Mouse (Mus musculus) 416B (cell line): ENCODE measurements around the gene Krtap13-1.
"Not testable (repeated sequence)": the region's sequence is repeated elsewhere in the genome, so short reads cannot be mapped to it uniquely, and the experiment has no call there.

Experiments
- DNase-seq: peaks from one replicate; pipeline ENCODE4 v3.0.0; 2011; ENCODE audit warnings: low read depth

Krtap13-1 gene

DNA sequence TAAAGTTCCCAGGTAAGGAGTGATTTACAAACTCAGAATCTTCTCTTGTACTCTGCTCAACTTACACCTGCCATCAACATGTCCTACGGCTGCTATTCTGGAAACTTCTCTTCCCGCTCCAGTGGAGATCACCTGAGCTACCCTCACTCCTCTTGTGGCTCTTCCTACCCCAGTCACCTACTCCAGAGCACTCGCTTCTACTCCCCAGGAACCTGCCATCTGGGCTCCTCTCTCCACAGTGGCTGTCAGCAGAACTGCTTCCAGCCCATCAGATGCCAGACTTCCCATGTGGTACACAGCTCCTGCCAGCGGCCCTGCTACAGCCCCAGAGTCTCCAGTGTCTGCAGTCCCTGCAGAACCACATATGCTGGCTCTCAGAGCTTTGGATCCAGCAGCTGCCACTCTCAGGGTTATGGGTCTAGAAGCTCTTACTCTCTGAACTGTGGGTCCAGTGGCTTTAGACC, at the start of gene Krtap13-1:
Krtap13-1 (plus strand) TSS at position 51 of the 464 bp plus-strand sequence.
- DNase-seq = no peak

DNA sequence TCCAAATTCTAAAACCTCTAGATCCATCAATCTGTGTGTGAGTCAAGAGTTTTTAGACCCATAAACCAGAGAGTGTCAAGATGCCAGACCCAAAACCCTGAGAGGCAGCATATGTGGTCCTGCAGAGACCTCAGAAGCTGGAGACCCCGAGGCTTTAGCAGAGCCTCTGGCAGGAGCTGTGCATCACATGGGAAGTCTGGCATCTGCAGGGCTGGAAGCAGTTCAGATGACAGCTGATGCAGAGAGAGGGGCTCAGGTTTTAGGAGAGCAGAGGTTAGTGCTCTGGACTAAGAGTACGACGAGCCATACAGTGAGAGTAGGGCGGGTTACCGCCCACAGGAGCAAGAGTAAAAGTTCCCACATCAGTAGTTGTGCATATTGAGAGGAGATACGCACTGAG, 49.6 kb upstream of the Krtap13-1 start:
- DNase-seq = no peak

DNA sequence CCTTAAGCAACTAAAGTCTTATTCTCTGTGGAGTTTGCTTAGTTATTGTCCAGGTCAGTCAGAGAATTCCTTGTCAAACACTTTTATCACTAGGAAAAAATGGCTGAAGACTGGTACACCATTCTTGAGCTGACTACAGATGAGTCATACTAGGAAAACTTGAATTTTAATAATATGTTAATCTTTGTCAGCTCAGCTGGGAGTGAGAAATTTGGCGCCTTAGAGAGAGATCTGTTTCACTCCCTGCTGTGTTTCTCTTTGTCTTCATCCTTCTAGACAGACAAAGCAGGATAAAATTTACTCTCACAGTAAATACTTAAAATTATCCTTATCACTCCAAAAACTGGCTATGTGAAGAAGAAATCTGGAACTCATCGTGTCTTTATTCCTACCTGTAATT, 47.4 kb upstream of the Krtap13-1 start:
- DNase-seq = no peak

DNA sequence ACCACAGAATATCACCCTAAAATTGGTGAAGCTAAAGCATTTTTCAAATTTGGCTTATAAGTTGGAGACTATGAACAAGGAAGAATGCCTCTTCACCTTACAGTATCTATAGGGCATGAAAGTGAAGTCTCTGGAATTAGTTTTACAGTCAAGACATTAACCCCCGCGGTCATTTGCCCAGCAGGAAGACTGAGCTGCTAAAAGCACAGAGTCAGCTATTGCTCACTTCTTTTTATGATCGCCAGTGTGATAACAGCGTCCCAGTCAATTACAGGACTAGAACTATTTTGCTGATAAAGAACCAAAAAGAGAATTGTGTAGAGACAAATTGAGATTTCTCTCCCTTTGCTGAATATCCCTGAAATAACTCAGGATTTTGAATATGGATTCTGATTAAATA, 32.4 kb upstream of the Krtap13-1 start:
- no peak for DNase-seq

DNA sequence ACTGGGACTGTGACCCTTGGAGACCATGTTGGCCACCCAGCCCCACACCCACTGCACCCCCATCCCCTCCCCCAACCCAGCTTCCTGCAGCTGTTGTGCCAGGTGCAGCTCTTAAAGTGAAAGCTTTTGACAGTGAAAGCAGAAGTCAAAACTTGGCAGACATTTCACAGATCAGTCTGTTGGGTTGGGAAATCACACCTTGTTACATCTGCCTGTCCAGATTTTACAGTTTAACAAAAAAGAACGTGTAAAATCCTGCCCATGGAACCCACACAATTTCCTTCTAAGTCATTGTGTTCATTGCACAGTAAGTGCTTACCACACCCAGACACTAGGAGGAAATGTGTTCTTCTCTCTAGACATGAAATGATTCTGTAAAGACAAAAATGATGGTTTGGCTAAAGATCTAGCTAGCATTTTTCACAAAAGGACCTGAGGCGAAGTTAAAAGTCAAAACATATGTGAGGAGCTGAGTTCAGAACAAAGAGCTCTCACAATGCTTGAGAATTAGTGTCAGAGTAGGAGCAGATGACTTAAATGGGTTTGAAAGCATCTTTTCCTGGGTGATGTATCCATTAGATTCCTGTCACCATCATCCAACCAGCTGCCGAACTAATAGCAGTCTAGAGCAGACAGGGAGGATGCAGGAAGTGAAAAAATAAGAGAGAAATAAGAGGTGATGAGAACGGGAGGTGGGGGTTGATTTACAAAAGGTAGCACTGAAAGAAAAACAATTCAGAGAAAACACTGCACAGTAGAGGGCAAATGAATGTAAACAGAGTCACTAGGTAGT, 27.4 kb upstream of the Krtap13-1 start:
- DNase-seq = peak; percentile 1

DNA sequence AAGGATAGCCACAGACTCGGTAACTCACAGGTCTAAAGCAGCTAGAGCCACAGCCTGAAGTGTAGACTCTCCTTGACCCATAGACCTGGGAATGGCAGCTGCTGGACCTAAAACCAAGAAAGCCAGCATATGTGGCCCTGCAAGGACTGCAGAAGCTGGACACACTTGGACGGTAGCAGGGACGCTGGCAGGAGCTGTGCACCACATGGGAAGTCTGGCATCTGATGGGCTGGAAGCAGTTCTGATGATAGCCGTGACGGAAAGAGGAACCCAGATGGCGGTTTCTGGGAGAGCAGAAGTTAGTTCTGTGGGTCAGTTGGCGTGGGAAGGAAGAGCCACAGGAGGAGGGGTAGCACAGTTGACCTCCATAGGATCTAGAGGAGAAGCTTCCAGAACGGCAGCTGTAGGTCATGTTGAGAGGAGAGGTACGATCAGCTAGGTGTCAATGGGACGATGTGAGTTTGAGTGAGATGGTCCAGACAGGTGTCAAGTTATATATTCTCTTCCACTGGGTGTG, 21.1 kb upstream of the Krtap13-1 start, which contains the start of gene 2310061N02Rik:
2310061N02Rik (minus strand) TSS at position 467 of the 517 bp plus-strand sequence.
- no peak for DNase-seq

DNA sequence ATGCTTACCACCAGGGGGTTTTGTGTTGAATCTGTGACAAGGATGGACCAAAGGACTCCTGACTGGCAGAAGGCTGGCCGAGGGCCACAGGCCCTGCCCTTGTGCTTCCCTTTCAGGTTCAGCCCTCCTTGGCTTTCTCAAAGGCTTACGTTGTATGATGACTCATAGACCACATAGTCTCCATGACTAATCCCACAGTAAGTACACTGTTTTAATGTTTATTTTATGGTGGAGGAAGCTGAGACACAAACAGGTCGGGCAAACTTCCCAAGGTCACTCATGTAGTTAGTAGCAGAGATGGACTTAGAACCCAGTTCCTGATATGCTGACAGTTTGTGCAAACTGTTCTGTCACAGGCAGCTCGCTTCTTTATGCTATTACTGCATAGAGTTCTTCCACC, 17.9 kb upstream of the Krtap13-1 start:
- peak; percentile 91 for DNase-seq

DNA sequence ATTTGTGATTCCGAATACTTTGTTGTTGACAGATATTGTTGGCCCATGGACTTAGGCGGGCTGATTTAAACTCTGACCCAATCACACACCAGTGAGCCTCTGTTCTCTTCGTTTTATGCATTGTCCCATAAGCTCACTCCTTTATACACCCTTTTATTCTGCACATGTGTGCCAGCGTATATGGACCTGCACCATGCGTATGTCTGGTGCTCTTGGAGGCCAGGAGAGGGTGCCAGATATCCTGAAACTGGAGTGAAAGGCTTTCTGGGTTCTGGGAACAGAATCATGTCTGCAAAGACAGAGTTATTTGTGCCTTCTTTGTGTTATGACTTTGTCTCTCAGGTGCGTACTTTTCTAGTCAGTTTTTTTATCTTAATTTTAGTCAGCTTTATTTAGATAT, 17.4 kb upstream of the Krtap13-1 start:
- DNase-seq = peak; percentile 8

DNA sequence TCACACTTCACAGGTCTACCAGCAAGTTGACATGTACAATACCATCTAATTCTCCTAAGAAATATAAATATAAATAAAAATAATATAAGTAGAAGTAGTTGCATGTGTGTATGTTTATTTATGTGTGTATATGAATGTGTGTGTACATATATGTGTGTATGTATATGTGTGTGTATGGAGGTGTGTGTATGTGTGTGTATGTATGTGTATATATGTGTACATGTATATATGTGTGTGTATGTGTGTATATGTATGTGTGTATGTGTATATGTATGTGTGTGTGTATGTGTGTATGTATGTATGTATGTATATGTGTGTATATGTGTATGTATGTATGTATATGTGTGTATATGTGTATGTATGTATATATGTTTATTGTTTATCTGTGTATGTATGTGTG, 12.1 kb upstream of the Krtap13-1 start:
- no peak for DNase-seq

DNA sequence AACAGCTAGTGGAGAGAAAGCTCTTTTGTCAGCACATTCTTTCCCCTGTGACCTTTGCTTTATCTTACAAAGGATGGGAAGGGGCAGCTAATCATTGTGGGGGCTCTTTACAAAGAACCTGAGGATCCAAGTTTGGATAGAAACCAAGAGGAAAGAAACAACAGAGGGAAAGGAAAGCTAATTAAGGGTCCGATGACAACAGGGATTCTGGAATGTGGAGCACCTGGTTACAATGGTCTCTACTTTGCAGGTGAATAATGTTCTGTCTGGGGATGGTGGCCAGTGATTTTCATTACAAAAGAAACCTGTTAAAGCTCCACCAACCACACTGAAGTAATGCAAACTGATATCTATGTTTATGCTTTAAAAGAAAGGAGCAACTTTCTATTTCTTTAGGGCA, 8.6 kb upstream of the Krtap13-1 start:
- no peak for DNase-seq

DNA sequence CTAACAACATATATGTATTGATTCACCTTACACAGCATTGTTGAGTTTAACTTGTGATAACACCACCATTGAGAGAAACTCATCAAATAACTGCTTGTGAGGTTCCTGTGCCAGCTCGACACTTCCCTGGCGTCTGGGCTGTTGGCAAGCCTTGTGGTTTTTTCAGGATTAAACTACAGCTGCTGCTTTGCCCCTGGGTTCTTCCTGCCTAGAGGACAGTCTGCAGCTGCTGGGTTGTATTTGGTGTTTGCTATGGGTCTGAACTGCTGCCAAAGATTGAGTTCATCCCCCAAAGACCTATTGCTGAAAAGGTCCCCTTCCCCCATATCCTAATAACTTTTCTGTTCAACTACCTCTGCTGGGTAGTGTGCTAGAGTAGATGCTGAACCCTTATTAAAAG, 6.7 kb downstream of the Krtap13-1 start:
- DNase-seq = no peak

DNA sequence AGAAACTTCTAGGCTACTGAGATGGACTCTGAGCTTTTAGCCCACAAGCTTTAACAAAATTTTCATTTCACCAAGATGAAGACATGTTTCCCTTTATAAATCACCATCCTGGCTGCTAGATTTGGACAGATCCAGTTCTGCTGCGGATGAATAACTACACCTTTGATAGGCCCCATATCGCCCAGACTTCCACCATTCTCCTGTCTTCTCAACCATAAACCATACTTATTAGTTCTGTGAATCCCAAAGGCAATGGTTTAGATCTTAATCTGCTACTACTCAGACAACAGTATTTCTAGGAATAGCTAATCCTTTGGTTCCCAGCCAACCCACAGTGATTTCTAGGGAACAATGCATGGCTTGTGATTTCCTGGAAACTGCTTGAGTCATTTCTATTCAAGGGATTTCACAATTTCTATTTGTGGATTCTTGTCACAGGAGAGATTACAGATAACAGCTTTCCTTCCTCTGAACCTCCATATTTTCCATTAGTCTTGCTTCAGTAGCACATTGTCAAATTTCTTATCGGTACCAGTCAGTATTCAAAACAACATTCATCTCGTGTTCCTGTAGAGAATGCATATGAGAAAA, 16.2 kb downstream of the Krtap13-1 start:
- peak; percentile 5 for DNase-seq

DNA sequence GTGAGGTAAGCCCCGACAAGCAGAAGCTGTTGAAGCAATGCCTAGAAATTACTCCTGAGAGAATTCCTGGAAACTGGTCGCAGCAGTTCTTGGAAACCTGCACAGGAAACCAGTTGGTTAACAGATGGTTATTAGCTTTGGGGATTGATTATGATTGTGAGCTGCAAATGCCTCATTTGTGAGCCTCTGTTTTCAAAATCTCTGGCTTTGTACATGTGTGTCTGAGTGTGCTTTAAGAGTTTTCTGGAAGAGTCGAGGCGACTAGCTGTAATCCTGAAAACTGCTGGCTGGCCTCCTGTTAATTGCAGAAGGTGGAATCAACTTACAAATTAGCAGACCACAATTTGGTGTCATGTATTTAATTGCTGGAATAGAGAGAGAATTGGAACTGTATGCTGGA, 19.3 kb downstream of the Krtap13-1 start:
- no peak for DNase-seq

DNA sequence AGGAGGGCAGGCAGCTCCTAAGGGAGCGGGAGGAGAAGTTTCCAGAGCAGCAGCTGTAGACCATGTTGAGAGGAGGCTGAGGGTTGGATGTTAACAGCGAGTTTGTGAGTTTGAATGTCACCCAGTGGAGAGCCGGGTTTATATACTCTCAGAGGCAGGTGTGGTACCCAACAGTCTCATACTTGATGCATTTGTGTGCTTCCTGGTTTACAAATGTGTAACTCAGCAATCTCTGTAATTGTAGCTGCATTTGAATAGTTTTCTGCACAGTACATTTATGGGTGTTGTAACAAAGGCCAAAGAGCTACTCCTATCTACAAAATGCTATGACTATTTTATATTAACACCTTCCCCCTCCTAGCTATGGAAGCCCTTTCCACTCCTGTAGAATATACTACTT, 22.9 kb downstream of the Krtap13-1 start, which contains the start of gene Krtap13:
Krtap13 (minus strand) TSS at position 101 of the 400 bp plus-strand sequence.
- not testable (repeated sequence) for DNase-seq

DNA sequence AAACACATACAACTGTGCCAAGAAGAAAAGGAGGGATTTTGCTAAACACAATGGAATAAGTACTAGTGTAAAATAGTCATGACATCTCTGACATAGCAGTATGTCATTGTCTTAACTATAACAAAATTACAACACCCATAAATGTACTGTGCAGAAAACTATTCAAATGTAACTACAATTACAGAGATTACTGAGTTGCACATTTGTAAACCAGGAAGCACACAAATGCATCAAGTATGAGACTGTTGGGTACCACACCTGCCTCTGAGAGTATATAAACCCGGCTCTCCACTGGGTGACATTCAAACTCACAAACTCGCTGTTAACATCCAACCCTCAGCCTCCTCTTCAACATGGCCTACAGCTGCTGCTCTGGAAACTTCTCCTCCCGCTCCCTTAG, 29.9 kb downstream of the Krtap13-1 start, which contains the start of gene 2310034C09Rik:
2310034C09Rik (plus strand) TSS at position 301 of the 400 bp plus-strand sequence.
- not testable (repeated sequence) for DNase-seq

DNA sequence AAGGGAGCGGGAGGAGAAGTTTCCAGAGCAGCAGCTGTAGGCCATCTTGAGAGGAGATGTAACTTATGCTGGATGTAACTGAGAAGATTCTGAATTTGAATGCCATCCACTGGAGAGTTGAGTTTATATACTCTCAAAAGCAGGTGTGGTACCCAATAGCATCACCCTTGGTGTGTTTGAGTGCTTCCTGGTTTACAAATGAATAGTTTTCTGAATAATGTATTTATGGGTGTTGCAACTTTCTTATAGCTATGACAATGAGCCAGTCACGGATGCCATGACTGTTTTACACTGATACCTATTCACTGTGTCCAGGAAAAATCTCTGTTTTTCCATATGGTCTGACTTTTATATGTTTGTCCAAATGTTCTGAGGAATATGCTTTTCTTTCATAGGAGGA, 45.4 kb downstream of the Krtap13-1 start, which contains the start of gene 2310057N15Rik:
2310057N15Rik (minus strand) TSS at position 101 of the 400 bp plus-strand sequence.
- DNase-seq = no peak

DNA sequence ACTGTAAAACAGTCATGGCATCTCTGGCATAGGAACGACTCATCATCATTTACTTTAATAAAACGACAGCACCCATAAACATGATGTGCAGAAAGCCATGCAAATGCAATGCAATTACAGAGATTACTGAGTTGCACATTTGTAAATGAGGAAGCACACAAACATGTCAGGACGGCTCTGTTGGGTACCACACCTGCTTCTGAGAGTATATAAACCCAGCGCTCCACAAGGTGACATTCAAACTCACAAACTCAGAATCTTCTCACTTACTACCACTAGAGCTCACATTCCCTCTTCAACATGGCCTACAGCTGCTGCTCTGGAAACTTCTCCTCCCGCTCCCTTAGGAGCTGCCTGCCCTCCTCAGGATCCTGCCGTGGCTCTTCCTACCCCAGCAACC, 48.9 kb downstream of the Krtap13-1 start, which contains the start of gene Gm5965:
Gm5965 (plus strand) TSS at position 301 of the 400 bp plus-strand sequence.
- no peak for DNase-seq
